Mouse (Mus musculus): ENCODE measurements at regions not wholly inside any gene's neighbourhood (a gene's known extent, or its start where the extent isn't known, plus 50 kb on each side); places are given as distances from the start of the nearest gene placed in this dataset.

GRCm38 (mm10) chr3:52158788-52159260 lies 53.9 kb upstream of the Maml3 start:
- peaks cover 0 to 4% of the 10 kb centered on the region in 2 experiments; a peak in 2 of 4 replicates for H3K4me1 ChIP-seq (replicated peaks; ENCODE audit: control insufficient read depth in 2 of 2, insufficient read depth in 2 of 2, low read length in 1 of 2)
- H3K27ac ChIP-seq = no peak overlapping the region
- no peaks in the 10 kb centered on the region for H3K36me3 ChIP-seq (replicated peaks; ENCODE audit: control insufficient read depth, insufficient read depth, low read depth)
- no peaks in the 10 kb centered on the region for H3K9me3 ChIP-seq (ENCODE audit: control insufficient read depth, low read length)
- H3K9ac ChIP-seq (replicated peaks) = no peak overlapping the region
- no peak for DNase-seq (ENCODE audit: low read depth in 3 of 3, low spot score in 3 of 3)
- no peak overlapping the region for H3K4me3 ChIP-seq (ENCODE audit: insufficient read depth in 1 of 2, low read depth in 2 of 2, low read length in 2 of 2)
- H3K27me3 ChIP-seq (ENCODE audit: control insufficient read depth, insufficient read depth, low read length) = no peaks in the 10 kb centered on the region
- 41% methylated on average over 3 of the region's 3 CpGs for WGBS (ENCODE audit: insufficient replicate concordance)
- no peak overlapping the region for H3K4me2 ChIP-seq (ENCODE audit: low read depth)
- no peak for ATAC-seq (ENCODE audit: insufficient read depth)
- TF ChIP-seq CTCF (IDR thresholded peaks at IDR 0.05; ENCODE audit: low read depth) (no peak), EP300 (IDR thresholded peaks at IDR 0.05; ENCODE audit: low read depth) (no peak)

- WGBS (ENCODE audit: insufficient replicate concordance) = 42% methylated on average over 3 of the region's 3 CpGs
- DNase-seq (ENCODE audit: low read depth in 3 of 3, low spot score in 3 of 3) (no peak), ATAC-seq (ENCODE audit: insufficient read depth) (no peak)
- H3K4me3 ChIP-seq (ENCODE audit: insufficient read depth in 1 of 2, low read depth in 2 of 2, low read length in 2 of 2) = no peak overlapping the region
- H3K36me3 ChIP-seq (replicated peaks; ENCODE audit: control insufficient read depth, insufficient read depth, low read depth) = no peaks in the 10 kb centered on the region
- H3K4me1 ChIP-seq (replicated peaks; ENCODE audit: control insufficient read depth in 2 of 2, insufficient read depth in 2 of 2, low read length in 1 of 2) = peaks cover 0 to 4% of the 10 kb centered on the region in 2 experiments; a peak in 2 of 4 replicates
- H3K27me3 ChIP-seq (ENCODE audit: control insufficient read depth, insufficient read depth, low read length) = no peaks in the 10 kb centered on the region
- TF ChIP-seq CTCF (IDR thresholded peaks at IDR 0.05; ENCODE audit: low read depth) = no peak
- TF ChIP-seq EP300 (IDR thresholded peaks at IDR 0.05; ENCODE audit: low read depth) = no peak
- no peak overlapping the region for H3K9ac ChIP-seq (replicated peaks)
- no peak overlapping the region for H3K4me2 ChIP-seq (ENCODE audit: low read depth)
- no peak overlapping the region for H3K27ac ChIP-seq
- H3K9me3 ChIP-seq (ENCODE audit: control insufficient read depth, low read length) = no peaks in the 10 kb centered on the region
Measured at GRCm38 (mm10) chr3:52161688-52162087, 56.8 kb upstream of the Maml3 start.

- Histone ChIP-seq H3K4me3 (ENCODE audit: insufficient read depth in 1 of 2, low read depth in 2 of 2, low read length in 2 of 2) (no peak overlapping the region), H3K4me1 (replicated peaks; ENCODE audit: control insufficient read depth in 2 of 2, insufficient read depth in 2 of 2, low read length in 1 of 2) (peaks cover 0 to 2% of the 10 kb centered on the region in 2 experiments; a peak in 2 of 4 replicates), H3K36me3 (replicated peaks; ENCODE audit: control insufficient read depth, insufficient read depth, low read depth) (no peaks in the 10 kb centered on the region), H3K9me3 (ENCODE audit: control insufficient read depth, low read length) (no peaks in the 10 kb centered on the region), H3K9ac (replicated peaks) (no peak overlapping the region), H3K4me2 (ENCODE audit: low read depth) (no peak overlapping the region), H3K27me3 (ENCODE audit: control insufficient read depth, insufficient read depth, low read length) (no peaks in the 10 kb centered on the region), H3K27ac (no peak overlapping the region)
- 66% methylated on average over 16 of the region's 16 CpGs for WGBS (ENCODE audit: insufficient replicate concordance)
- ATAC-seq (ENCODE audit: insufficient read depth) (no peak), DNase-seq (ENCODE audit: low read depth in 3 of 3, low spot score in 3 of 3) (no peak)
- no peak for TF ChIP-seq EP300 (IDR thresholded peaks at IDR 0.05; ENCODE audit: low read depth)
- no peak for TF ChIP-seq CTCF (IDR thresholded peaks at IDR 0.05; ENCODE audit: low read depth)
Measured at GRCm38 (mm10) chr3:52163990-52164389, 59.1 kb upstream of the Maml3 start.

GRCm38 (mm10) chr3:52167420-52167819 lies 62.5 kb upstream of the Maml3 start:
- no peak overlapping the region for H3K4me2 ChIP-seq (ENCODE audit: low read depth)
- TF ChIP-seq CTCF (IDR thresholded peaks at IDR 0.05; ENCODE audit: low read depth) (no peak), EP300 (IDR thresholded peaks at IDR 0.05; ENCODE audit: low read depth) (no peak)
- ATAC-seq (ENCODE audit: insufficient read depth) (no peak), DNase-seq (ENCODE audit: low read depth in 3 of 3, low spot score in 3 of 3) (no peak)
- no peaks in the 10 kb centered on the region; a peak in 1 of 4 replicates for H3K4me1 ChIP-seq (replicated peaks; ENCODE audit: control insufficient read depth in 2 of 2, insufficient read depth in 2 of 2, low read length in 1 of 2)
- H3K9ac ChIP-seq (replicated peaks) = no peak overlapping the region
- H3K36me3 ChIP-seq (replicated peaks; ENCODE audit: control insufficient read depth, insufficient read depth, low read depth) = no peaks in the 10 kb centered on the region
- no peak overlapping the region for H3K4me3 ChIP-seq (ENCODE audit: insufficient read depth in 1 of 2, low read depth in 2 of 2, low read length in 2 of 2)
- H3K27ac ChIP-seq = no peak overlapping the region
- WGBS (ENCODE audit: insufficient replicate concordance) = 85% methylated on average over 7 of the region's 7 CpGs
- H3K9me3 ChIP-seq (ENCODE audit: control insufficient read depth, low read length) = no peaks in the 10 kb centered on the region
- H3K27me3 ChIP-seq (ENCODE audit: control insufficient read depth, insufficient read depth, low read length) = no peaks in the 10 kb centered on the region

GRCm38 (mm10) chr3:52170847-52171246 lies 66.0 kb upstream of the Maml3 start:
- no peak for TF ChIP-seq CTCF (IDR thresholded peaks at IDR 0.05; ENCODE audit: low read depth)
- TF ChIP-seq EP300 (IDR thresholded peaks at IDR 0.05; ENCODE audit: low read depth) = no peak
- WGBS (ENCODE audit: insufficient replicate concordance) = 59% methylated on average over 7 of the region's 7 CpGs
- Histone ChIP-seq H3K9me3 (ENCODE audit: control insufficient read depth, low read length) (no peaks in the 10 kb centered on the region), H3K27me3 (ENCODE audit: control insufficient read depth, insufficient read depth, low read length) (no peaks in the 10 kb centered on the region), H3K4me3 (ENCODE audit: insufficient read depth in 1 of 2, low read depth in 2 of 2, low read length in 2 of 2) (no peak overlapping the region), H3K4me2 (ENCODE audit: low read depth) (no peak overlapping the region), H3K4me1 (replicated peaks; ENCODE audit: control insufficient read depth in 2 of 2, insufficient read depth in 2 of 2, low read length in 1 of 2) (peaks cover 0 to 2% of the 10 kb centered on the region in 2 experiments; a peak in 1 of 4 replicates), H3K36me3 (replicated peaks; ENCODE audit: control insufficient read depth, insufficient read depth, low read depth) (no peaks in the 10 kb centered on the region), H3K27ac (no peak overlapping the region), H3K9ac (replicated peaks) (no peak overlapping the region)
- ATAC-seq (ENCODE audit: insufficient read depth) (no peak), DNase-seq (ENCODE audit: low read depth in 3 of 3, low spot score in 3 of 3) (no peak)
